Mouse (Mus musculus) A20 (cell line): ENCODE data around the gene Atxn7l3b.
"Not testable (repeated sequence)": the region's sequence is repeated elsewhere in the genome, so short reads cannot be mapped to it uniquely, and the experiment has no call there.

Experiments used
- DNase-seq: peaks from one replicate; pipeline ENCODE4 v3.0.0-alpha.2; 2011; ENCODE audit warnings: low read depth, low spot score

Gene Atxn7l3b

GRCm38 (mm10) chr10:112928452-112929221, at the start of gene Atxn7l3b:
Gene Atxn7l3b, minus strand, starts transcription at chr10:112929001.
- DNase-seq: peak; percentile 94

- DNase-seq: no peak
These were observed 48.8 kb upstream of the Atxn7l3b start for GRCm38 (mm10) chr10:112977586-112977985.

GRCm38 (mm10) chr10:112973286-112974026, 44.7 kb upstream of the Atxn7l3b start:
- DNase-seq: no peak

DNA sequence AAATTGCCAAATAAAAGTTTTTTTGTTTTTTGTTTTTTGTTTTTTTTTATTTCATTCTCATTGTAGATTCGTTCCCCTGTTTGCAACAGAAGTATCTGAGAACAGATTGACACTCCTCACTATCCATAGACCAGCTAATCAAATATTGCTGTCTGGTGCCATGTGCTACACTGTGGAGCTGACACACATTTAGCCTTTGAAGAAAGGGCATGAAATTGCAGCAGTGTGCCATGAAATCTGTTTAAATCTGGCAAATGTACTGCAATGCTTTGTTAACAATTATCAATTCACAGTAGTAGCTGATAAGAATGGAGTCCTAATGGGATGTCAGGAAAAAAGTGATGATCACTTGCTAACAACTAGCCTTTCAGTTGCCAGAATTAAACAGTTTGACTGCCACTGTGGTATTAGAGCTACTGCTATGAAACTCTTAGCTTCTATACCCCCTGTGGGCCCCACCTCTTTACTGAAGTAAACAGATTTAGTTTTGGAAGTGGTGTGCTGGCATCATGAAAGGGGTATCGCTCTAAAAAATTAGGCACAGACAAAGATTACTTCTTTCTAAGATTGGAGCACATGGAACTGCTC, 41.3 kb upstream of the Atxn7l3b start:
- DNase-seq: no peak

GRCm38 (mm10) chr10:112967578-112967977, 38.8 kb upstream of the Atxn7l3b start:
- no peak for DNase-seq

DNA sequence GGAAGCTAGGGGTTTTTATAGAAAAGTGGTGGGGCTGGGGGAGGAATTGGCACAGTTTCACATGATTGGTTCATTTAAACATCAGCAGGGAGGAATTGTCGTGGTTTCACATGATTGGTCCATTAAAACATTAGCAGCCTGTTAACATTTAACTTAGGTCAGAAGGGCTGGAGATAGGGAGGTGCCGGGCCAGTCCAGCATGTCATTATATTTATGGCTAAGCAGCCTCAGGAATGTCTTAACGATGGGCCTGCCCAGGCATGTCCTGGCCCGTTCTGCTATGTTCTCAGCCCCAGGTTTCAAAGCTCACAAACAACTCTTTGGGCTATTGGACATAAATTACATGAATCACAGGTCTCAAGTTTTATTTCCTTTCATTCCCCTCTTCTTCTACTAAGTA, 33.4 kb upstream of the Atxn7l3b start:
- not testable (repeated sequence) for DNase-seq

DNA sequence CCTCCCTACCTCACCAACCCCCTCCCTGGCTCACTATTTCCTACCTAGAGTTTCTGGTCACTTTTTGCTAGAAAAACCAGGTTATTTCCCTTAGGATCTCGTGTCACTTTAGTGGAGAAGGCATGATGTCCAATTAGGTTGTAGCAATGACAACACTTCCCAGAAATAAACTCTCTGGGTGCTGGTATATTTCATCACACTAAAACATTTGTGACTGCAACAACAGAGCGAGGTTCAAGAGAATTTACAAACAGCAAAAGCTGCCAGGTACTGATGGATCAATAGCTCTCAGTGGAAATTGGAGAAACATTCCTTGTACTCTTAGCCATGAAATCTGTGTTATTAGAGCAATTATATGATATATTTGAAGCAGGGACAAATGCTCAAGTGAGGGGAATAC, 25.3 kb upstream of the Atxn7l3b start:
- DNase-seq: no peak

- no peak for DNase-seq
These were observed 19.7 kb upstream of the Atxn7l3b start for GRCm38 (mm10) chr10:112948453-112948852.

GRCm38 (mm10) chr10:112929222-112929615, 418 bp upstream of the Atxn7l3b start:
- DNase-seq: no peak

DNA sequence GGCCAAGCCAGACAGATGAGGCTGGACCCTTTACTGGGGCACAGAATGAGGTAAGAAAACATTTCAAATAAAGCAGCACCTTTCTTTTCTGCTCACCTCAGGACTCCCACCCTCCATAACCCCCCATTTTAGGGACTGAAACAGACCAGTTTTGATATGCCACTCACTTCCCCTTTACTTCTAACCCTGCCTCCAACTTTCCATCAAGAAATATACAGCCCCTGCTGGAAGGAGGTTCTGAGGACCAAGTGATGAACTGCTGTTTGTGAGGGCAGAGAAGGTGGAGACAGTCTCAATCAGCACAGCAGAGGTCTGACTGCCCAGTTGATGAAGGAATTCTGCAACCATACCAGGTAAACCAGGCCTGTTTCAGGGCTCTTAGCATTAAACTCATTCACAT, 1.8 kb downstream of the Atxn7l3b start:
- DNase-seq: peak; percentile 51

DNA sequence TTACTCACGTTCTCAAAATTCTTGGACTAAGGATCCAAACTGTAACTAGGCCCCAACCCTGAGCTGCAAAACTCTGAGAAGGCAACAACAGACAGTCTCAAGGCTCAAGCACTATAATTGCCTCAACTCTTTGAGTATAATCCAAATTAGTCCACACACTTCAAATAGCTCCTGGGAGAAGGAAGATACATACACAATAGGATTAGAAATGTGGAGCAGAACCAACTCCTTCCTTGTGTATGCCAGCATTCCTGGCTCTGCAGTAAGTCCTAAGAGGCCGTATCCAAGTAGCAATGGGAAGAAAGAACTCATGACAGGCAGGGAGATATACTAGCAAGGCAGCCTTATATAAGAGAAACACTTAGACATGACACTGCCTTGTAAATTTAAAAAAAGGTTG, 2.5 kb downstream of the Atxn7l3b start:
- no peak for DNase-seq

DNA sequence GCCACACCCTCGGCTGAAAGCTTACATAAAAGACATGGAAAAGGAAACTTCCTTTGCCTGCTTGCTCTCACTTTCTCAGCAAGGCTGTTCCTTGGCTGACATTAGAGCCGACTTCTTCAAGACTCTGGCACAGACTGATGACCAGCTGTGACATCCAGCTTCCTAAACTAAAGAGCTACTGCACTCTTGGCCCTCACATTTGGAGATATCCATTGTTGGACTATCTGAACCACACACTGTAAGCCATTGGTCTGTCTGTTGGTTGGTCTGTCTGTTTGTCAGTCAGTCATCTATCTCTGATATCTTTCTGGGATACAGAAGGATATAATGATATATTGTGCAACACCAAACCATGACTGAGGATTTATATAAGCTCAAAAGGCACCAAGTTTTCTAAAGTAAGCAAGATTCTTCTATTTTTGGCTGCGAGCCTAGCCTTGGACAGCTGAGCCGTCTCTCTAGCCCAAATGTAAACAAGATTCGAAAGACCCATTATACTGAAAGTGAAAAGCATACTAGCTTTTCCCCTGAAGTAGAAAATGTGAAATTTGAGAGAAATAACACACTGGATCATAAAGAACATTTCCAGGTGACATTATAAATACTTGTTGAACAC, 12.1 kb downstream of the Atxn7l3b start:
- no peak for DNase-seq

DNA sequence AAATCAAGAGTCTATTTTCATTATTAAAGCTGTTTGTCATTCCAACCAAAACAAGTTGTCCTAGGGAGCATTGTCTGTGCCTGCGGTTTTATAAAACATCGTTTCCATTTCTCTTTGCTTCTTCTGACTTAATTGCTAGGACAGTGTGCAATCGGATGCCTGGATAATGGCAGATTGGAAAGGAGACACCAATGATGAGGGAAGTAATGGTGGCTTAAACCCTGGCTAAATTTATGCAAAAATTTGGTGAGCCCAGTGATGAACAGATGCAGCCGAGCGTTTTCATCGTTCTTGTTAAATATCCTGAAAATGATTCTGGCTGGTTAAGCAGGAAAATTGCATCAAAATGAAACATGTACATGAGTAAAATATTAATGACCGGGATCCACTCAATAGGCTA, 28.6 kb downstream of the Atxn7l3b start:
- no peak for DNase-seq

DNA sequence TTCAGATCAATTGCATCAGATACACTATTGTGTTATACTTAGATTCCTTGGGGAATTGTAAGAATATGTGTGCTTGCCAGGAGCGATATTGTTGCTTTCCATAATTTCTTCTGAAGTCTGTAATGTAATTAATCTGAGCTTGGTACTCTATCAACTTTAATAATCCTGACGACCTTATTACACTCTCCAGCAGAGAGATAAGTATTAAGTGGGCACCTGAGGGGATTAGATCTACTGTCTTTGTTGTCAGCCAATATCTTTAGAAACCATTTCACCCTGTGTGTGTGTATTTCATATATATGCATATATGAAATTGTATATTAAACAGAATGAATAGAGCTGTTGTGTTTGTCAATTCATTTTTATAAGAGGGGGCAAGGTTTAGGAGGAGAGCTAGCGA, 29.0 kb downstream of the Atxn7l3b start:
- no peak for DNase-seq

DNA sequence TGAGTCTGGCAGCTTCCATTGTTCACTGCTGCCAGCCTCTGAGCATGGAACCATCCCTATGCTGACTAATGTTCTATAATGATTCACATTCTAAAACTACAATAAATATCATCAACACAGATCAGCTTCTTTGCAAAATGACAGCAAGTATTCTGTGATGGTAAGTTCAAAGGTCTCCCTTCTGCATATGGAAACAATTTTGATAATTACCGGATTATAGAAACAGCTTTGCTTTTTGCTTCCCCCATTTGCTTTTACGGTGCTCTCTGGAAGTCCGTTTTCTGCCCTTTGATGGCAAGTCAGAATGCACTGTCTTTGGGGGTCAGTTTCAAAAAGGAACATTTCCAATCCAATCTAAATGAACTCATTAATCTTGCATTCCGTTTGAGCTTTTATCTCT, 32.2 kb downstream of the Atxn7l3b start:
- DNase-seq: no peak

GRCm38 (mm10) chr10:112893622-112894252, 35.1 kb downstream of the Atxn7l3b start:
- DNase-seq: no peak

- DNase-seq: no peak
These were observed 44.7 kb downstream of the Atxn7l3b start for GRCm38 (mm10) chr10:112884064-112884463.

GRCm38 (mm10) chr10:112883688-112884004, 45.2 kb downstream of the Atxn7l3b start:
- DNase-seq: no peak

- no peak for DNase-seq
These were observed 45.8 kb downstream of the Atxn7l3b start for GRCm38 (mm10) chr10:112882789-112883687.

- DNase-seq: no peak
These were observed 46.7 kb downstream of the Atxn7l3b start for GRCm38 (mm10) chr10:112882149-112882548.
